Mouse (Mus musculus): ENCODE measurements around the gene Pitx2. TPM values are rescaled to one million over a fixed set of nuclear protein-coding genes. Genes with fewer than 3 reads are reported as not detected.

The Pitx2 gene
- polyA plus RNA-seq, 1 experiment from 2014 or later: 35.6 TPM

- H3K4me3 ChIP-seq (ENCODE audit: low read depth, low read length): no peak overlapping the region
- H3K36me3 ChIP-seq (ENCODE audit: control insufficient read depth, insufficient read depth, low read length): no peaks in the 10 kb centered on the region
- ATAC-seq (replicated peaks; ENCODE audit: low FRiP score, low TSS enrichment, low read depth) (no peak), DNase-seq (ENCODE audit: low spot score) (no peak)
- no peak overlapping the region for H3K9ac ChIP-seq (ENCODE audit: low read length)
- WGBS: 81% methylated on average over 9 of the region's 9 CpGs
- no peaks in the 10 kb centered on the region for H3K9me3 ChIP-seq (ENCODE audit: control insufficient read depth, low read length)
- H3K4me1 ChIP-seq (replicated peaks; ENCODE audit: control insufficient read depth, insufficient read depth, low read length): no peaks in the 10 kb centered on the region
- H3K27me3 ChIP-seq (replicated peaks; ENCODE audit: control insufficient read depth, insufficient read depth, low read length): no peaks in the 10 kb centered on the region
- no peak overlapping the region for H3K4me2 ChIP-seq (ENCODE audit: low read length)
- H3K27ac ChIP-seq (ENCODE audit: low read depth): no peak overlapping the region
Observed at GRCm38 (mm10) chr3:129250997-129251396, 51.3 kb downstream of the Pitx2 start.

DNA sequence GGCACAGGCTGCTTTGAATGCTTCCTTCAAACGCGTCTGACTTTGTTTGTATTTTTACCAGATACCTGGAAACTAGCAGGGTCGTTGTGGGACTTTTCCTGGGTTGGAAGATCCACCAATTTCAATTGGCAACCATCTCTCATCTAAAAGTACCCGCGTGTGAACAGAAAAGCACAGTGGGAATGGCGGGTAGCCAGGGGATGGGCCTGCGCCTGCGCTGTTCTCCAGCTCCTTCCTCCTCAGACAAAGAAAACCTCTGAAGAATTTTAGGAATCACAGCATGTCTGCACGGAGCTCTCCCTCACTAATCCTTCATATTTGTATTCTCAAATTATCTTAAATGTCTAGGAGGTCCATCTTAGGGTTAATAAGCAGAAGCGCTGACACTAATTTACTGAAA, 54.6 kb downstream of the Pitx2 start:
- DNase-seq (ENCODE audit: low spot score): no peak
- Histone ChIP-seq H3K9ac (ENCODE audit: low read length) (no peak overlapping the region), H3K27me3 (replicated peaks; ENCODE audit: control insufficient read depth, insufficient read depth, low read length) (no peaks in the 10 kb centered on the region), H3K4me3 (ENCODE audit: low read depth, low read length) (no peak overlapping the region), H3K4me1 (replicated peaks; ENCODE audit: control insufficient read depth, insufficient read depth, low read length) (no peaks in the 10 kb centered on the region), H3K4me2 (ENCODE audit: low read length) (peak overlapping the region; percentile 11; the same call in 1 of the 2 replicates), H3K36me3 (ENCODE audit: control insufficient read depth, insufficient read depth, low read length) (no peaks in the 10 kb centered on the region), H3K9me3 (ENCODE audit: control insufficient read depth, low read length) (no peaks in the 10 kb centered on the region), H3K27ac (ENCODE audit: low read depth) (no peak overlapping the region)
- WGBS: 48% methylated on average over 10 of the region's 10 CpGs
- ATAC-seq (replicated peaks; ENCODE audit: low FRiP score, low TSS enrichment, low read depth): no peak

- Histone ChIP-seq H3K4me3 (ENCODE audit: low read depth, low read length) (no peak overlapping the region), H3K27ac (ENCODE audit: low read depth) (no peak overlapping the region), H3K9me3 (ENCODE audit: control insufficient read depth, low read length) (no peaks in the 10 kb centered on the region), H3K27me3 (replicated peaks; ENCODE audit: control insufficient read depth, insufficient read depth, low read length) (no peaks in the 10 kb centered on the region), H3K4me1 (replicated peaks; ENCODE audit: control insufficient read depth, insufficient read depth, low read length) (no peaks in the 10 kb centered on the region), H3K9ac (ENCODE audit: low read length) (no peak overlapping the region), H3K36me3 (ENCODE audit: control insufficient read depth, insufficient read depth, low read length) (no peaks in the 10 kb centered on the region), H3K4me2 (ENCODE audit: low read length) (peak overlapping the region; percentile 10)
- ATAC-seq (replicated peaks; ENCODE audit: low FRiP score, low TSS enrichment, low read depth): no peak
- 60% methylated on average over 19 of the region's 19 CpGs for WGBS
- no peak for DNase-seq (ENCODE audit: low spot score)
Observed at GRCm38 (mm10) chr3:129256283-129256682, 56.6 kb downstream of the Pitx2 start.

DNA sequence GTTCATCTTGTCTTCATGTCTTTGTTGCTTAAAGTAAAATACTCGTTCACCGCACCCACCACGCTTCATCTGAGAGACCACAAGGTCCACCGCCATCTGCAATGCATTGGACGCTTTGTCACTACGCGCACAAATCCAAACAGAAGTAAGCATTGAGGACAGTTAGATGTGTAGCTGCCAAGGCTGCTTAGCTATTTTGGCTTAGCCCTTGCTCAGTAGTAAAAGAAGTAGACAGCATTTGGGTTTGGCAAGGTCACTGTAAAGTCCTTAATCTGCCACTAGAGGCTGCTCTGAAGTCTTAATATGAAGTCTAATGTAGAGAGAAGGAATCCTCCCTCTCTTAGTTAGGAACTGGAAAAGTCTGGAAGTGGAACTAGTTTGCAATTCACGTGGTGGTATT, 57.1 kb downstream of the Pitx2 start:
- WGBS: 58% methylated on average over 8 of the region's 8 CpGs
- no peak for DNase-seq (ENCODE audit: low spot score)
- Histone ChIP-seq H3K4me2 (ENCODE audit: low read length) (peak overlapping the region; percentile 10), H3K4me1 (replicated peaks; ENCODE audit: control insufficient read depth, insufficient read depth, low read length) (no peaks in the 10 kb centered on the region), H3K36me3 (ENCODE audit: control insufficient read depth, insufficient read depth, low read length) (no peaks in the 10 kb centered on the region), H3K9me3 (ENCODE audit: control insufficient read depth, low read length) (no peaks in the 10 kb centered on the region), H3K27me3 (replicated peaks; ENCODE audit: control insufficient read depth, insufficient read depth, low read length) (no peaks in the 10 kb centered on the region), H3K4me3 (ENCODE audit: low read depth, low read length) (no peak overlapping the region), H3K9ac (ENCODE audit: low read length) (no peak overlapping the region), H3K27ac (ENCODE audit: low read depth) (no peak overlapping the region)
- no peak for ATAC-seq (replicated peaks; ENCODE audit: low FRiP score, low TSS enrichment, low read depth)

DNA sequence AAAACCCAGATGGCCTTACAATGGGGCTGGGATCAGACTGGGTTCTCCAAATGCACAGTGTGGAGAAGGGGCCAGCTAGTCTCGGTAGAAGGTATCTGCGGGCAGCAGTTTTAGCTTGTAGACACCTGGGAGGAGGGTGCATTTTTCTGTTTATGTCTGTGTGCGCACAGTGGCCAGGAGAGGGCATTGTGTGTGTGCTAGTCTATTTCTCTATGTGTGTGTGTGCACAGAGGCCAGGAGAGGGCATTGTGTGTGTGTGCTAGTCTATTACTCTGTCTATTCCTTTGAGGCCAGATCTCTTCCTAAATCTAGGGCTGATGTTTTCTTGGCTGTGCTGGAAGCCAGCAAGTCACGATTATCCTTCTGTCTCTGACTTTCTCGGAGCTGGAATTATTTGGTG, 58.8 kb downstream of the Pitx2 start:
- H3K36me3 ChIP-seq (ENCODE audit: control insufficient read depth, insufficient read depth, low read length): no peaks in the 10 kb centered on the region
- no peak overlapping the region for H3K27ac ChIP-seq (ENCODE audit: low read depth)
- no peaks in the 10 kb centered on the region for H3K27me3 ChIP-seq (replicated peaks; ENCODE audit: control insufficient read depth, insufficient read depth, low read length)
- no peaks in the 10 kb centered on the region for H3K4me1 ChIP-seq (replicated peaks; ENCODE audit: control insufficient read depth, insufficient read depth, low read length)
- no peak for DNase-seq (ENCODE audit: low spot score)
- 79% methylated on average over 5 of the region's 5 CpGs for WGBS
- no peak overlapping the region for H3K4me3 ChIP-seq (ENCODE audit: low read depth, low read length)
- ATAC-seq (replicated peaks; ENCODE audit: low FRiP score, low TSS enrichment, low read depth): no peak
- no peaks in the 10 kb centered on the region for H3K9me3 ChIP-seq (ENCODE audit: control insufficient read depth, low read length)
- H3K4me2 ChIP-seq (ENCODE audit: low read length): no peak overlapping the region
- H3K9ac ChIP-seq (ENCODE audit: low read length): no peak overlapping the region

Other genes starting within 250 kb of the Pitx2 start
- gene Enpep, start 132.8 kb downstream of the Pitx2 start, polyA plus RNA-seq (2014; fragmentation: Nextera tagmentation; extraction: Ambion mirVana): 40.4 and 40.9 TPM in 2 replicates